Mouse (Mus musculus): ENCODE measurements around the gene Tbc1d5. TPM values are rescaled to one million over a fixed set of nuclear protein-coding genes. Genes with fewer than 3 reads are reported as not detected.

Gene Tbc1d5
- total and polyA plus RNA-seq, 3 experiments, result 6.6 to 13.9 (median 7.7) TPM

- no peak overlapping the region for H3K9ac ChIP-seq (ENCODE audit: insufficient read depth, low read depth)
- H3K27me3 ChIP-seq (replicated peaks), result no peaks in the 10 kb centered on the region
- in situ Hi-C loops (cut with MboI; ENCODE audit: low pct_ligation_motif_present, low pct_unique_long_range_greater_than_20kb, low sequenced_read_pairs) (no loop called here), dilution Hi-C loops (cut with MboI; ENCODE audit: extremely low pct_ligation_motif_present, extremely low pct_unique_long_range_greater_than_20kb, low sequenced_read_pairs) (no loop called here)
- peaks cover 12 to 13% of the 10 kb centered on the region in 2 experiments; a peak in 2 of 4 replicates for H3K4me1 ChIP-seq (ENCODE audit: control insufficient read depth in 1 of 2, insufficient read depth in 2 of 2)
- H3K36me3 ChIP-seq (replicated peaks in 1 of 2; ENCODE audit: control insufficient read depth in 1 of 2, insufficient read depth in 1 of 2, low read length in 1 of 2), result no peaks in the 10 kb centered on the region
- H3K9me3 ChIP-seq (replicated peaks; ENCODE audit: low read length), result no peaks in the 10 kb centered on the region
- H3K79me2 ChIP-seq (replicated peaks; ENCODE audit: control insufficient read depth, extremely low read depth, insufficient read depth, poor library complexity, severe bottlenecking), result no peaks in the 10 kb centered on the region
- no peak overlapping the region for H3K4me2 ChIP-seq (ENCODE audit: insufficient read depth, low read depth, poor library complexity, severe bottlenecking)
- no peak overlapping the region for H3K27ac ChIP-seq (ENCODE audit: insufficient read depth, low read depth)
- no peak overlapping the region for H3K4me3 ChIP-seq (replicated peaks in 1 of 3; ENCODE audit: low read depth in 2 of 3, low read length in 2 of 3, poor library complexity in 1 of 3)
- peak; percentile 92 for TF ChIP-seq JUND (conservative IDR thresholded peaks at IDR 0.05; ENCODE audit: low read depth, low read length)
- TF ChIP-seq CHD1 (IDR thresholded peaks at IDR 0.05; ENCODE audit: low read depth, low read length), result no peak
- TF ChIP-seq JUN (IDR thresholded peaks at IDR 0.05; ENCODE audit: insufficient read depth, low read depth, low read length), result peak; percentile 80
- TF ChIP-seq ZNF384 (IDR thresholded peaks at IDR 0.05; ENCODE audit: low read depth, low read length), result no peak
- no peak for TF ChIP-seq USF2 (conservative IDR thresholded peaks at IDR 0.05; ENCODE audit: low read depth, low read length)
- TF ChIP-seq IRF4 (IDR thresholded peaks at IDR 0.05; ENCODE audit: low read depth, low read length), result peak; percentile 95
- TF ChIP-seq MYC (IDR thresholded peaks at IDR 0.05; ENCODE audit: low read depth, low read length), result no peak
- TF ChIP-seq E2F4 (IDR thresholded peaks at IDR 0.05; ENCODE audit: insufficient replicate concordance, low read depth, low read length), result no peak
- TF ChIP-seq EP300 (IDR thresholded peaks at IDR 0.05; ENCODE audit: low read length), result peak; percentile 96
- TF ChIP-seq ELF1 (IDR thresholded peaks at IDR 0.05; ENCODE audit: low read depth, low read length), result no peak
- no peak for TF ChIP-seq CTCF (conservative IDR thresholded peaks at IDR 0.05 in 1 of 2, IDR thresholded peaks at IDR 0.05 in 1 of 2; ENCODE audit: low read depth in 2 of 2, low read length in 2 of 2)
- no peak for TF ChIP-seq UBTF (IDR thresholded peaks at IDR 0.05; ENCODE audit: low read depth, low read length)
- no peak; the same call in 1 of the 2 replicates for TF ChIP-seq RAD21 (IDR thresholded peaks at IDR 0.05; ENCODE audit: low read depth, low read length)
- no peak for TF ChIP-seq RCOR1 (conservative IDR thresholded peaks at IDR 0.05; ENCODE audit: low read depth, low read length)
- peak; percentile 29; the same call in 1 of the 2 replicates for TF ChIP-seq ETS1 (conservative IDR thresholded peaks at IDR 0.05; ENCODE audit: low read depth, low read length)
- TF ChIP-seq MEF2A (IDR thresholded peaks at IDR 0.05; ENCODE audit: borderline replicate concordance, low read depth, low read length), result peak; percentile 61; the same call in 1 of the 2 replicates
- TF ChIP-seq USF1 (IDR thresholded peaks at IDR 0.05; ENCODE audit: low read depth, low read length), result no peak
- TF ChIP-seq BHLHE40 (IDR thresholded peaks at IDR 0.05; ENCODE audit: low read depth, low read length), result no peak
- DNase-seq (ENCODE audit: extremely low read depth), result peak; percentile 45
These were observed 46.9 kb upstream of the Tbc1d5 start for GRCm38 (mm10) chr17:51226056-51226455.

- Histone ChIP-seq H3K27me3 (replicated peaks) (no peaks in the 10 kb centered on the region), H3K4me3 (replicated peaks in 1 of 3; ENCODE audit: low read depth in 2 of 3, low read length in 2 of 3, poor library complexity in 1 of 3) (no peak overlapping the region), H3K4me2 (ENCODE audit: insufficient read depth, low read depth, poor library complexity, severe bottlenecking) (no peak overlapping the region), H3K4me1 (ENCODE audit: control insufficient read depth in 1 of 2, insufficient read depth in 2 of 2) (peaks cover 20 to 38% of the 10 kb centered on the region in 2 experiments; a peak in 3 of 4 replicates), H3K36me3 (replicated peaks in 1 of 2; ENCODE audit: control insufficient read depth in 1 of 2, insufficient read depth in 1 of 2, low read length in 1 of 2) (no peaks in the 10 kb centered on the region), H3K79me2 (replicated peaks; ENCODE audit: control insufficient read depth, extremely low read depth, insufficient read depth, poor library complexity, severe bottlenecking) (no peaks in the 10 kb centered on the region), H3K9me3 (replicated peaks; ENCODE audit: low read length) (no peaks in the 10 kb centered on the region), H3K9ac (ENCODE audit: insufficient read depth, low read depth) (no peak overlapping the region), H3K27ac (ENCODE audit: insufficient read depth, low read depth) (no peak overlapping the region)
- no peak for DNase-seq (ENCODE audit: extremely low read depth)
- dilution Hi-C loops (cut with MboI; ENCODE audit: extremely low pct_ligation_motif_present, extremely low pct_unique_long_range_greater_than_20kb, low sequenced_read_pairs) (no loop called here), in situ Hi-C loops (cut with MboI; ENCODE audit: low pct_ligation_motif_present, low pct_unique_long_range_greater_than_20kb, low sequenced_read_pairs) (no loop called here)
- no peak for TF ChIP-seq PAX5 (IDR thresholded peaks at IDR 0.05; ENCODE audit: low read length)
These were observed 44.0 kb upstream of the Tbc1d5 start for GRCm38 (mm10) chr17:51223152-51223551.
